Mouse (Mus musculus) hindbrain, postnatal 0 days (tissue): Measurements from ENCODE around the gene Zfp865. TPM values are rescaled to one million over a fixed set of nuclear protein-coding genes. Genes with fewer than 3 reads are reported as not detected.
"Not testable (repeated sequence)": the region's sequence is repeated elsewhere in the genome, so short reads cannot be mapped to it uniquely, and the experiment has no call there.

ENCODE experiments used
- ATAC-seq: fragments of 200-750 bp; cut with Nextera tagmentation; 2 replicates; pipeline ENCODE4 v1.8.0; 2017; ENCODE audit warnings: mild to moderate bottlenecking, moderate TSS enrichment, moderate library complexity
- DNase-seq: peaks from one replicate; pipeline ENCODE4 v3.0.0-alpha.2; 2015; ENCODE audit warnings: low spot score
- H3K27ac ChIP-seq: fragments of 300-500 bp; sonication (generic); 2 replicates; pipeline ENCODE4 v1.5.1; 2014; ENCODE audit warnings: mild to moderate bottlenecking
- H3K27me3 ChIP-seq: fragments of 300-500 bp; sonication (generic); 2 replicates; pipeline ENCODE4 v1.6.1; 2014; ENCODE audit warnings: low read length, mixed read lengths; ENCODE audit not compliant: insufficient read depth
- H3K36me3 ChIP-seq: fragments of 300-500 bp; sonication (generic); 2 replicates; pipeline ENCODE4 v1.6.1; 2014; ENCODE audit warnings: low read length, mixed read lengths; ENCODE audit not compliant: insufficient read depth
- H3K4me1 ChIP-seq: fragments of 300-500 bp; sonication (generic); 2 replicates; pipeline ENCODE4 v1.6.1; 2014; ENCODE audit warnings: antibody characterized with exemption, low read length, mixed read lengths; ENCODE audit not compliant: insufficient read depth
- H3K4me2 ChIP-seq: fragments of 300-500 bp; sonication (generic); 2 replicates; pipeline ENCODE4 v1.6.1; 2014; ENCODE audit warnings: low read depth, mild to moderate bottlenecking, low read length, moderate library complexity, mixed read lengths
- H3K4me3 ChIP-seq: fragments of 300-500 bp; sonication (generic); 2 replicates; pipeline ENCODE4 v1.5.1; 2014; ENCODE audit warnings: low read length
- H3K9ac ChIP-seq: fragments of 300-500 bp; sonication (generic); replicated peaks from 2 replicates; pipeline ENCODE4 v1.6.1; 2014; ENCODE audit warnings: mild to moderate bottlenecking, low read length, moderate library complexity, mixed read lengths
- H3K9me3 ChIP-seq: fragments of 300-500 bp; sonication (generic); 2 replicates; pipeline ENCODE4 v1.6.1; 2016; ENCODE audit warnings: low read length, mixed read lengths
- CTCF ChIP-seq: IDR thresholded peaks from 2 replicates; pipeline ENCODE4 v1.5.1; 2016; ENCODE audit warnings: antibody characterized with exemption, control low read depth, low read depth
- WGBS: fragments of 180-500 bp; shearing (Covaris S2); extraction: QIAGEN DNeasy Blood & Tissue Kit; methylation state at CpG from one replicate; pipeline ENCODE4 v1.1.7; 2014; 5-methylcytosine and 5-hydroxymethylcytosine counted together
- polyA plus RNA-seq: library from polyadenylated mRNA; unstranded; fragments of >200 nt; fragmentation: Nextera tagmentation; extraction: Ambion mirVana; gene quantifications from 2 replicates; pipeline ENCODE4 v1.2.1, GENCODE M21; 2015
- total RNA-seq: library from RNA; depleted of rRNA; stranded (reverse); fragments of >200 nt; gene quantifications from 2 replicates; pipeline ENCODE4 v1.2.3, GENCODE M21; 2014

Gene Zfp865
- total and polyA plus RNA-seq, 2 experiments from 2014 or later = 5.4 to 41.5 TPM

GRCm38 (mm10) chr7:5062360-5063001 lies 42.3 kb downstream of the Zfp865 start:
- WGBS = 2% methylated on average over 49 of the region's 51 CpGs
- Histone ChIP-seq H3K36me3 (peaks cover 4% of the 10 kb centered on the region; the same call in 1 of the 2 replicates), H3K27me3 (no peaks in the 10 kb centered on the region), H3K27ac (peak overlapping the region; percentile 99), H3K4me1 (peaks cover 24% of the 10 kb centered on the region), H3K9me3 (no peaks in the 10 kb centered on the region), H3K4me2 (peak overlapping the region; percentile 93), H3K4me3 (peak overlapping the region; percentile 70), H3K9ac (peak overlapping the region; percentile 79)
- DNase-seq = peak; percentile 89
- TF ChIP-seq CTCF = no peak
- ATAC-seq = peak; percentile 58

GRCm38 (mm10) chr7:5064886-5065285 lies 44.7 kb downstream of the Zfp865 start:
- no peak for TF ChIP-seq CTCF
- no peak overlapping the region for H3K4me3 ChIP-seq

DNA sequence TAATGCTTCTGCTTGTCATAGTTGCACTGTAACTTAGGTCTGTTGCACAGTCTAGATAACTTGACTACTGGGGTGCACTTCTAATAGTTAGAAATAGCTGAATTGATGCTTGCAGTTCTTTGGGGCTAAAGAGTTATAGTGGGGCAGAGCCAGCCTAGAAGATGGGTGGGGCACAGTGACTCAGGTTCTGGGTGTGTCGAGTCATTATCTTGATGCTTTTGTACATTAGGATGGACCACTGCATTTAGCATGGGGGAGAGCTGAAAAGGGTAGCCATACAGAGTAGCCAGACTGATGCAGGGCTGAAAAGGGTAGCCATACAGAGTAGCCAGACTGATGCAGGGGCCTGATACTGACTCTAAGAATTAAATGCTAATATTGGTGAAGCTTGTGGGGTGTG lies 53.4 kb downstream of the Zfp865 start:
- TF ChIP-seq CTCF = no peak

More at GRCm38 (mm10) chr7:5064886-5065285, 44.7 kb downstream of the Zfp865 start:
- Histone ChIP-seq H3K27me3 (no peaks in the 10 kb centered on the region), H3K4me2 (no peak overlapping the region), H3K9ac (no peak overlapping the region), H3K27ac (no peak overlapping the region), H3K4me1 (peaks cover 16% of the 10 kb centered on the region), H3K9me3 (no peaks in the 10 kb centered on the region), H3K36me3 (peaks cover 22% of the 10 kb centered on the region; the same call in 1 of the 2 replicates)
- DNase-seq = no peak
- no peak for ATAC-seq
- WGBS = 95% methylated on average over 6 of the region's 6 CpGs

DNA sequence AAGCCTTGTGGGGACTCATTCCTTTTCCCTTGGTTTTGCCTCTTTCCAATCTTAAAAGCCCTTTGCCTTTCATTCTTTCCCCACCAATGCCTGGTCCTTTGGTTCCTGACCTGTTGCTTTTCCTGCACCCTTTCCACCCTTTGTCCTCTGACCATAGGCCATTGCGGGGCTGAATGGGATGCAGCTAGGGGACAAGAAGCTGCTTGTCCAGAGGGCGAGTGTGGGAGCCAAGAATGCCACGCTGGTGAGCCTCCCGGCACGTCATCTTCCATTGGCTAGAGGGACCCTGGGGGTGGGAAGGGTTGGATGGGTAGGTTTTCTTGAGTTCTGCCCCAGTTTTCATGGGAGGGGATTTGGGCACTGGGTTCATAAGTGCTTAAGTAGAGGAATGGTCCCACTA lies 54.8 kb downstream of the Zfp865 start:
- Histone ChIP-seq H3K4me3 (no peak overlapping the region), H3K27ac (no peak overlapping the region), H3K4me1 (no peaks in the 10 kb centered on the region), H3K9me3 (no peaks in the 10 kb centered on the region), H3K9ac (no peak overlapping the region), H3K36me3 (peaks cover 61% of the 10 kb centered on the region), H3K4me2 (no peak overlapping the region), H3K27me3 (no peaks in the 10 kb centered on the region)
- TF ChIP-seq CTCF = no peak
- 83% methylated on average over 5 of the region's 5 CpGs for WGBS
- DNase-seq (no peak), ATAC-seq (no peak)

More for the DNA sequence above, 53.4 kb downstream of the Zfp865 start:
- Histone ChIP-seq H3K36me3 (peaks cover 73% of the 10 kb centered on the region), H3K9me3 (no peaks in the 10 kb centered on the region), H3K4me3 (no peak overlapping the region), H3K4me2 (no peak overlapping the region), H3K9ac (no peak overlapping the region), H3K27me3 (no peaks in the 10 kb centered on the region), H3K27ac (no peak overlapping the region), H3K4me1 (no peaks in the 10 kb centered on the region)
- no peak for ATAC-seq
- WGBS = 92% methylated on average over 1 of the region's 1 CpGs
- DNase-seq = no peak

DNA sequence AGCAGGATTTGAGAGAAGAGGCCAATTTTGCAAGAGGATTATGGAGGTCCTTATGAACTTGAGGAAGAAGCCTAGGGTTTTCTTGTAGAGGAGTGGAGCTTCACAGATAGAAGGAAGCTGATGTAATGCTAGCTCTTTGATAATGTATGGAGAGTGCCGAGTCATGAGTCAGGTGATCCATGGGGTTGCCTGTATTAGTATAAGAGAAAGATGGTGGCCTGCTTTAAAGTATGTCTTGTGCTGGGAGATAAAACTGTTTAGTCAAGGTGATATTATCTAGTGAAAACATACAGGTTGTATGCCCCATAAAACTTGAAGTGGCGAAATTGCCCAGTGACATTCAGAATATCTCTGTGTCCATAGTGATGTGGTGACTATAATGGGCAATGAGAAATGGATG lies 56.8 kb downstream of the Zfp865 start:
- H3K9me3 ChIP-seq = no peaks in the 10 kb centered on the region
- H3K9ac ChIP-seq = no peak overlapping the region
- peaks cover 43% of the 10 kb centered on the region for H3K36me3 ChIP-seq
- WGBS = 86% methylated on average over 2 of the region's 2 CpGs
- H3K27me3 ChIP-seq = no peaks in the 10 kb centered on the region
- peaks cover 10% of the 10 kb centered on the region for H3K4me1 ChIP-seq
- no peak for DNase-seq
- no peak overlapping the region for H3K27ac ChIP-seq
- no peak overlapping the region for H3K4me2 ChIP-seq
- TF ChIP-seq CTCF = no peak
- no peak for ATAC-seq
- no peak overlapping the region for H3K4me3 ChIP-seq

- not testable (repeated sequence) for DNase-seq, H3K27me3 ChIP-seq, H3K9me3 ChIP-seq
- peaks cover 22% of the 10 kb centered on the region; the same call in 1 of the 2 replicates for H3K36me3 ChIP-seq
- peak overlapping the region; percentile 85 for H3K4me3 ChIP-seq
- H3K4me1 ChIP-seq = peaks cover 11% of the 10 kb centered on the region
- H3K9ac ChIP-seq = peak overlapping the region; percentile 94; the same call in 1 of the 2 replicates
- WGBS = 46% methylated on average over 9 of the region's 13 CpGs
- H3K27ac ChIP-seq = peak overlapping the region; percentile 94
- H3K4me2 ChIP-seq = peak overlapping the region; percentile 71
- peak; percentile 11 for ATAC-seq
Measured at GRCm38 (mm10) chr7:5079365-5080009, 59.3 kb downstream of the Zfp865 start.
